Mouse (Mus musculus) cerebellum, adult 11-12 months (tissue): ENCODE data around the gene Olfr1051.
"Not testable (repeated sequence)": the region's sequence is repeated elsewhere in the genome, so short reads cannot be mapped to it uniquely, and the experiment has no call there.

Experiments
- DNase-seq: peaks from one replicate; pipeline ENCODE4 v3.0.0; 2022

Olfr1051 gene

DNA sequence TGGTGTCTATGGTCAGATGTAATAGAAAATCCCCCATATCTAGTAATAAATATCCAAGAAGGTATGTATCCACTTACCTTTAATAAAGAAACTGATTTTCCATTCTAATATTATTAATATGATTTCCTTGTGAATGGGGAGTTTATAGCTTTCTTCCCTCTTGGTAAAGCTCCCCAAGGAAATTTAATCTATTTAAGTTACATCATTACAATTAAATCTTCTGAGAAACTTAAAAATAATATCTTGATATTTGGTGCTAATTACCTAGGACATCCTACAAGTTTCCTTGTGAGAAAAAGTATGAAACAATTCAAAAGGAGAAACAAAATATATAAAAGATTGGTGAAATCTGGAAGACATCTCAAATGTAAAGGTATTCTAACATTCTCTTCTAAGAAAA, at the start of gene Olfr1051:
Gene Olfr1051 (minus strand): TSS at position 101 of the 400 bp plus-strand sequence.
- not testable (repeated sequence) for DNase-seq

DNA sequence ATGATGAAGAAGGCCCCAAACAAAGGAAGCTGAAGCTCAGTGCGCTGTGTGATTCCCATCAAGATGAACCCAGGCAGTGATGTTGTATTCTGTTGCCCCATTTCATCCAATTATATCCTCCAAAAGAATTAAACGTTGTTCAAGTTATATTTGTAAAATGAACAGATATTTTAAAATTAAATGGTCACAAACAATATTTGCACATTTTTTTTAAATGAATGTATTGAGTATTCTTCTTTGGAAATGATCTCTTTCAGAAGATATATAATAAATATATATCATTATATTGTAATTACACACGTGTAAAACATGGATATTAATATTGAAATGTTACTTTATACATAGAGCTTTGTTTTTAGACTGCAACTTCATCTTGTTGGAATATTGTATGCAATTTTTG, 36.3 kb upstream of the Olfr1051 start, which contains the start of gene Olfr1053:
Gene Olfr1053 (minus strand): TSS at position 101 of the 400 bp plus-strand sequence.
- DNase-seq = no peak

GRCm38 (mm10) chr2:86292155-86292554, 13.3 kb upstream of the Olfr1051 start, which contains the start of gene Olfr1052:
TSS of gene Olfr1052 (plus strand) at chr2:86292455.
- DNase-seq = no peak

DNA sequence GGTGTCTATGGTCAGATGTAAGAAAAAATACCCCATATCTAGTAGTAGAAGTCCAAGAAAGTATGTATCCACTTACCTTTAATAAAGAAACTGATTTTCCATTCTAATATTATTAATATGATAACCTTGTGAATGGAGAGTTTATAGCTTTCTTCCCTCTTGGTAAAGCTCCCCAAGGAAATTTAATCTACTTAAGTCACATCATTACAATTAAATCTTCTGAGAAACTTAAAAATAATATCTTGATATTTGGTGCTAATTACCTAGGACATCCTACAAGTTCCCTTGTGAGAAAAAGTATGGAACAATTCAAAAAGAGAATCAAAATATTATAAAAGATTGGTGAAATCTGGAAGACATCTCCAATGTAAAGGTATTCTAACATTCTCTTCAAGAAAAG, 20.7 kb downstream of the Olfr1051 start, which contains the start of gene Olfr1049:
Gene Olfr1049 (minus strand): TSS at position 101 of the 400 bp plus-strand sequence.
- DNase-seq = not testable (repeated sequence)

DNA sequence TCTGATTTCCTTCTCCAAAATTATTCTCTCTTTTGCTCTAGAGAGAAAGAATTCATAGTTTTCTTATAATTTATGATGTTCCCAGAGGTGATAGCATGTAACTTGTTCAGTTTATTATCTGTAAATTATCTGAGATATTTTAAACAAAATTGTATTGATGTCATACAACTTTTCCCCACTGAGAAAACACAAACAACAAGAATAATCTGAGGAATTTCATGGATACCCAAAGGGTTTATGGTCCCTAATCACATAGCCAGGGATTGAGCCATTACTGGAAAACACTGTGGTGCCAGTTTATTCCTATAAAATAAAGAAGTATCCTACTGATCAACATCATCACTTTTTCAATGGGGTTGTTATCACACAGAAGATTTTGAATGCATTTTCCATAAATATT, 38.7 kb downstream of the Olfr1051 start, which contains the start of gene Olfr1048:
Gene Olfr1048 (minus strand): TSS at position 101 of the 400 bp plus-strand sequence.
- DNase-seq = no peak

DNA sequence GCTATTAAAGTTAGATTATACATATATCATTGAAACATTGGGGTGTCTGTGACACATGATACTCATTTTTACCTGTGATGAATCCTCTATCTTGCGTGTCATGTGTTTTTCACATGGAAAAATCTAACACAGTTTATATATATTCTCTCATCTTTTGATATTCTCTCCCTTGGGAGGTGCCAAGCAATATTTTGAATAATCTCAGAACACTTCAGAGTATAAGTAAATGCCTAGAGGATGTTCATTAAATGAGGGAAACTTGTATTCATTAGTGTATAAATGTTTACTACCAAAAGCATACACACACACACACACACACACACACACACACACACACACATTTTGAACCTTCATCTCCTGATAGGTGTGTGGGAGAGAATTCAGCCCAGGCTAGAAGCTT, 47.6 kb downstream of the Olfr1051 start, which contains the start of gene Olfr1047:
Gene Olfr1047 (minus strand): TSS at position 101 of the 400 bp plus-strand sequence.
- no peak for DNase-seq
